Mouse (Mus musculus) thymus, postnatal 25 days (tissue): ENCODE measurements around the gene Cux1.

Source experiments
- DNase-seq: peaks from one replicate; pipeline ENCODE4 v3.0.0; 2022

Cux1 gene

DNA sequence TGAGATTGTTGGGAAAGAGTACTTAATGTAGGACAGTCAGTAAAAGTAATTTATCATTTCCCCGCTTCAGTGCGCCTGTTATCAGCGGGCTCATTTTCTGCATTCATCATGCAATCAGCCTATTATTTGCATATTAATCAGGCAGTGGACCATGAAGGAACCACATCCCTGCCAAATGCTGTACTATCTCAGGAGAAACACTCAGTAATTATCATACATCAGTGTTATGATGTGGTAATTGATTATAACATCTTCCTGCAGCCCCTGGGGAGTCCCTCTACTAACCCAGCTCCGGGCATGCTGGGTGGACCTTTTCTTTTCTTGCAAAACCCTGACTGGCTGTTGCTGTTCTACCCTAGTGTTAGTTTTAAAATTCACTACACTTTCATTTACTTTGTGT lies 270.4 kb downstream of the Cux1 start:
- no peak for DNase-seq

DNA sequence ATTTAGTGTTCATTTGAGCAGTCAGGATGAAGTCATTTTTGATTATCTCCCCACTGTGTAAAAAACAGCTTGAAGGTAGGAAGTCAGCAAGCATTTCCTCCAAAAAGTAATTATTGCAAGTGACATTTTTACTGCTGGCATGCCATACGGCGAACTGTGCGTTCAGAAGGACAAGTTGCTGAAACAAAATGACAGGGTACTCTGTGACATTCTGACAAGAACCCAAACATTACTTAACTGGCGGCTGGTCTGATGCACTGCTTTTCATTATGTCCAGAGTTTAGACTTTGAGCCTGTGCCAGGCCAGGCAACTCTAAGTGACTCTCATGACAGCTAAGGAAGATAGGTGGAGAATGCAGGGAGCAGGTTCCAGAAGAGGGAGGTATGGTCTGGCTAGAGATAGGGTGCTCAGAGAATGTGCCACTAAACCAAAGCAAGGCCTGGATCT lies 274.3 kb downstream of the Cux1 start:
- no peak for DNase-seq

DNA sequence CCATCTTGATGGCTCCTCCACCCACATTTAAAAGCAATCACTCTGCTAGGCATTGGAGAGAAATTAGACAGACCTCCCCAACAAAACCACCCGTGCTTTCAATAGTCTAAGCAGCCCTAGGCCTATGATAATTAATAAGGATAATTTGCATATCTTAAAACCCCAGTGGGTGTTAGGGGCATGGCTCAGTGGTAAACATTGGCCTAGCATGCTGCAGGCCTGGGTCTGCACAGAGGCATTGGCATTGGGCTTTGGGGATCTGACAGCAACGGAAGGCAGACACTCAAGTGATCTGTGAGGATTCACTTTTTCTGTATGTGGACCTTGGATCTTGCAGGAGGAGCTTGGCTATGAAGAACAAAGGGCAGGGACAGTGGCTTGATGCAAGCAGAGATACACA lies 274.9 kb downstream of the Cux1 start:
- no peak for DNase-seq

DNA sequence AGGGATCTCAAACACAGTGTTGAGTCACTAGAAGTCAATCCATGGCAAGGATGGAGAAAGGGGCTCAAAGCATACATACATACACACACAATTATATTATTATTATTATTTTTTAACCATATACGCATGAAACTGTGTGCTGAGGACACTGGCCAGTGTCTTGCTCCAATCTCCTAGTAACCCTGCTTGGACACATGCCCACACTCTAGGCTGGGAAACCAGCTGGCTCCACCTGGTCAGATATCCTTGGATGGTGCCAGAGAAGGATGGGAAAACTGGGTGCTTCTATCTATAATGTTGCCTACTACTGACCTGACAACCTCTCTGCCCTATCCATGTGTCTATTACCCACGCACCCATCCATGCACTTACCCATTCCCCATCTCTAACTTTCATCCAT lies 275.7 kb downstream of the Cux1 start:
- no peak for DNase-seq

DNA sequence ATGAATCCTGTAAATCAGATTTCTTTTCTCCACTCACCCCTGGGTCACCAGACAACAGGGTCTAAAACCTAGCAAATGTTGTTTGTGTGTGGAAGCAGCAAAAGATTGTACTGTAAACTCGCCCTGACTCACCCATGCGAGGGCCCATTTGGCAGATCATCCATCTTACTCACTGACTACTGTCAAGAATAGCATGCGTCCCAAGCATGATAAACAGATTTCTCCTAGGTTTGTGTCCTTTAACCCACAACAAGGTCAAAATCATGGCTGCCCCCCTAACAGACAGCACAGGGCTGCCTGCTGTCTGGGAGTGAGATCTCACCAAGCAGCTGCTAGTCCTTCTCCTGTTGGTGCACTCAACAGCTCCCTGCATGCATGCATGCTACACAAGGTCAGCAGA lies 277.5 kb downstream of the Cux1 start:
- no peak for DNase-seq

DNA sequence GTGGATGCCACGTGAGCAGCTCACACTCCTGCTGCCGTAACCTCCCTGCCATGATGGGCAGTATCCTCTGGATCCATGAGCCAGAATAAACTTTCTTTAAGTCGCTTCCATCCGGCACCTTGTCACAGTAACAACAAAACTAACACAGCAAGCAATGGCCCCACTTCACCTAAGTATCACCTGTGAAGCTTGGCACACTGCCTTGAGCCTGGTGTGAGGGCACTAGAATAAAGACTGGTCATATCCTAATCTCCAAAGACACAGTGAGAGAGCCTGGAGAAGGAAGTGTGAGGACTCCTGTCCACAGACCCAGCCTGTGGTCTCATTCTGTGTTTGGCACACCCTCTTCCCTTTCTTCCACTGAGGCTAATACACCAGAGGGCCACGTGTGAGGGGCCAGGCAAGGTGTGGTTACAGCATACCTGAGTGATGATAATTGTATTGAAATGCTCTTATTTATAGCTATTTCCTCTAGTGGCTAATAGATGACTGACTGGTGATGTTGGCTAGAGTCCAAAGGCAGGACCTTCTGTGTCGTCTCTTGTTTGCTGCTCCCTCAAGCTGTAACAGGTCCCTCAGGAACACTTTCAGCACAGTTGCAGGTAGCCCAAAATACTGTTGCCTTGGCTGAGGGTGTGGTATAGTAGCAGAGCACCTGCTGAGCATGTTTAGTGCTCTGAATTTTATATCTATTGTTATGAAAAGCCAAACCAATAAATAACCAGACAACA lies 278.8 kb downstream of the Cux1 start:
- DNase-seq = no peak

DNA sequence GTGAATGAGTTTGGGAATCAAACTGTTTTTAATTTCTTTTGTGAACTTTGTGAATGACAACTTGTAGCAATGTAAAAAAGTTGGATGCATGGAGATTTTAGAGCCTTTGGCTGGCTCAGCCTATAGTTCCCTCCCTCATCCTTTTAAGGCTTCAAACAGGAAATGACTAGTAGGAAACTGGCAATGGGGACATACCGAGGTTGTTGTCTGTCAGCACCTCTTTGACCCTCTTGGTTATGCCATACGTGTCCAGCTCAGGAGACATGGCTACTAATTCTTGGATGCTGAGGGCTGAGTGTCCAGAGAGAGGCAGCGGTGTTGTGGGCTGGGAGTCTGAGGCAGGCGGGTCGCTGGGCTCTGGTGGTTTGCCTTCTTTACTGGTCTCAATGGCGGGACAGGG lies 280.7 kb downstream of the Cux1 start:
- no peak for DNase-seq

DNA sequence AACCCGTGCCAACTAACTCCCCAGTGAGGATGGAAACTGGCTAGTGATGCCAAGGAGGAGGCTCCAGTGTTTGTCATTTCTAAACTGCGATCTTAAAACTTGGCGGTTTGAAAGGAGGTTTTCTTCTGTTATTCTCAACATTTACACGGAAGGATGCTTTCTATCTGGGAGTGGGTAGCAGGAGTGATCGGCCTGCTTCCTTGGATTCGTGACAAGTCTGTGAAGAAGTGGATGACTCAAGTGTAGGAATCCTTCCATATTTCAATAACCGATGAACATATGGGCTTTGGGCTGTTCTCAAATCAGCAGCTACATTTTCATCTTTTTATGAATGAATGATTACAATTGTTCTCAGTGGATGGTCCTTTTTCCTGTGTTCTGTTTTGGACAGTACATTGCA lies 282.2 kb downstream of the Cux1 start:
- DNase-seq = no peak

DNA sequence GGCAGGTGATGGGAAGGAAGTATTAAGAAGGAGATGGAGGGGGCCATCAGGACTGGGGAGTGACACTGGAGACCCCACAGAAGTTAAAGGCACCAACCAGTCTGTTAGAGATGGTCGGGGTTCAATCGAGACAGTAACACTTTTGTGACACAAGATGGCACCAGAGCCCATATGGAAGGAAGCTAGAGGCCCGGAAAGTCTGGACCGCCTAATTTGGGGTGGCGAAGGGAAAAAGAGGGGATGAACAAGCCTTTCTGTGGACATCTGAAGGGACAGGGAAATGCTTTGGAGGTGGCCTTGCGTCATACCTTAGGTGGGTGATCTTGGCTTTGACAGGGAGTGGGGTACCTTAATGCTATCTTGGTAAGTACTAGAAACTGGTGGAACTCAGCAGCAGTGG lies 285.9 kb downstream of the Cux1 start:
- DNase-seq = no peak

DNA sequence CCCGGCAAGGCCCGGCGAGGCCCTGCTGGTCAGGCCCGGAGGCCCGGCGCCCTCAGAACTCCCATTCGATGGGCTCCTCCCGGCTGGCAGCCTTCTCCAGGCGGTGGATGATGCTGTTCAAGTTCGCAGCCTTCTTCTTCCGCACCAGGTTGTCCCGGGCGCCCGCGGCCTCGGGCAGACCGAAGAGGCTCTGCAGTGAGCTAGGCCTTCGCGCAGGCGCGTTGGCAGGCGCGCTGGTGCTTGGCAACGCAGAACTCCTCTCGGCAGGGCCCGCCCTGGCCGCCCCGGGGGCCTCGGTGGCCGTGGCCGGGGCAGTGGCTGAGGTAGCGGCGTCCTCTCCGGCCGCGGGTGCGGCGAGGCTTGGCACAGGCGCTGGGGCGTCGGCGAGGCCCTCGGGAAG lies 292.6 kb downstream of the Cux1 start:
- DNase-seq = no peak

DNA sequence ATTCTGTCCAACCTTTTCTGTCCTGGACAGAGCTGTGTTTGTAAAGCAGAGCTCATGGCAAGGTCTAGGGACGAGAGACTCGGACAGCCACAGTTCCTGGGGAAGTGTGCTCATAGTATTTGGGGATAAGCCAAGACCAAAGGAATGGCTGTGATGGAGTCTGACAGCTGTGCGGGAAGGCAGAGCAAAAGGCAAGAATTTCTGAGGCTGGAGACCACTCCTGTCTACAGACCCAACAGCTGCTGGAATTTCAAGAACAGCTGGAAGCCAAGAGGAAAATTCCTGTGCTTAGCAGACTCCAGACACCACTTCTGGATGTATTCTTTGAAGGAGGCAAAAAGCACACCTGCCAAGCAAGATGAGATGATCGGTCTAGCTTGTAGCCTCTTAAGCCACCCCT lies 297.4 kb downstream of the Cux1 start:
- DNase-seq = no peak

DNA sequence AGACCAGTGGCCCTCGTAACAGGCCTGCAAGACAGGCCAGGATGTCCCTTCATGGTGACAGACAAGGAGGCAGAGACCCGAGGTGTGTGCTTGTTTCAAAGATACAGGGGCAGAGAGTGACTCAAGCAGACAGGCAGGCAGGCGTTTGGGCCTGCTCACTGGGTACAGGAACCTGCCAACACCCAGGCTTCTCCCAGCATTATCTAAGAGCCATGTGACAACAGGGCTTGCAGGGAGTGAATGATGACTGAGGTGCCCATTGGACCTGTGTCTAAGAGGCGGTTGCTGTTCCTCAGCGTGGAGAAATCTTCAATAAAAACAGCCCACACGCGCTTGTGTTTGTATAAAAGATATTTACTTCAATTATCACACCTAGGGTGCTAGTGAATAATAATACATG lies 301.2 kb downstream of the Cux1 start:
- DNase-seq = no peak

DNA sequence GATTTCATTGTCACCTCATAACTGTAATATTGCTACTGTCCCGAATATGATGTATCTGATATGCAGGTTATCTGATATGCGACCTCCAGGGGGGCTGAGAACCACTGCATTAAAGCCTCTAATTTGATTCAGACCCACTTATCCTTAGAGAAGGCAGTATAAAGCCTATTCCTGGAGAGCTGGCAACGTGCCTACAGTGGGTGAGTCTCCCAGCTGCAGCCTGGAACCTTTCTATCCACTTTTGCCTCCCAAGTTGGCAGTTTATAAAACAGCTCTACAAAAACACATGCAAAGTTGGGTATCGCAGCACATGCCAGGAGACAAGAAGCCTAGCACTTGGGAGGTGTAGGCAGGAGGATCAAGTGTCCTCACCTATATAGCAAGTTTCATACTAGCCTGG lies 303.9 kb downstream of the Cux1 start:
- no peak for DNase-seq

DNA sequence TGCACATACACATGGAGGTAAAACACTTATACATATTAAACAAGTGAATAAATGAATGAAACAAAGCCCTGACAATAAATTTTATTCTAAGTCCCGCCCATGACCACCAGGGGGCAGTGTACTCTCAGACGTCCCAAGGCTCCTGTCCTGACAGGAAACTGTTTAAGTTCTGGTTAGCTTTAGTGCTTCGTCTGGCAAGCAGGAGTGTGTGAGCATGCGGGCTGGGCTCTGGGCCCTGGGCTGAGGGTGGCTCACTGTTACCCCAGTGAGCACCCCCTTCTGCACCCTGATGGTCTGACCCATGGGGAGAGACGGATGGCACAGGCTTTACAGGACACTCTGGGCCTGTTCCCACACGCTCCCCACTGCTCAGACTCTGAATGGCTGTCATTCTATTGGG lies 308.4 kb downstream of the Cux1 start:
- peak; percentile 71 for DNase-seq

DNA sequence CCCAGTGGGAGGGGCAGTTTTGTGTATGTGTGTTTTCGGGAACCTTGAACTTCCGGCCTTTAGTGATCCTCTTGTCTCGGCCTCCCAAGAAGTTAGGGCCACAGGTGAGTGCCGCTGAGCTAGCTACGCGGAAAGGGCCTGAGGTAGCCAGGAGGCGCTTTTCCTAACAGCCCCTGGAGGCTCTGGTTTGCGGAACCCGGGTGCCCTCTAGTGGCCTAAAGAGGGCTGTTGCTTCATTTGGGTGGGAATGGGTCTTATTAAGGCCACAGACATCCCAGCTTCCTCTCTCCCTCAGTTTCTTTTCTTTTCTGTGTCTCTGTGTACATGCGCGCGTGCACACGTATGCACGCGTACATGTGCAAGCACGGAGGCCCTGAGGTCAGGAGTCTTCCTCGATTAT lies 314.4 kb downstream of the Cux1 start:
- DNase-seq = peak; percentile 78

DNA sequence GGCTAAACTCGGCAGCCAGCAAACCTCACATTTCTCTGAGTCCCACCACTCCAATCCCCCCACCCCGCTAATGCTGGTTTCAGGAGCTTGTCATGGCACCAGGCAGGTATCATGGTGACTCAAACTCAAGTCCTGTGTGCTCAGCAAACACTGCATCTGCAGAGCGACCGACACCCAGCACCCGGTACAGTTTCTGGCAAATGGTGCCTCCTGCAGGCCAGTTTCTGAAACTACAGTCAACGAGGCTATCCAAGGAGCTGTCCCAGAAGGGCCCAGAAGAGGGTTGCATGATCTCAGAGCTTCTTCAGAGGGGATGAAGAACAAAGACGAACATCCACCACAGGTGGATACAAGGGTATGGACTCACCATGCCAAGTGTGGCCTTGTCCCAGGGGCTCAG lies 316.3 kb downstream of the Cux1 start:
- peak; percentile 38 for DNase-seq

DNA sequence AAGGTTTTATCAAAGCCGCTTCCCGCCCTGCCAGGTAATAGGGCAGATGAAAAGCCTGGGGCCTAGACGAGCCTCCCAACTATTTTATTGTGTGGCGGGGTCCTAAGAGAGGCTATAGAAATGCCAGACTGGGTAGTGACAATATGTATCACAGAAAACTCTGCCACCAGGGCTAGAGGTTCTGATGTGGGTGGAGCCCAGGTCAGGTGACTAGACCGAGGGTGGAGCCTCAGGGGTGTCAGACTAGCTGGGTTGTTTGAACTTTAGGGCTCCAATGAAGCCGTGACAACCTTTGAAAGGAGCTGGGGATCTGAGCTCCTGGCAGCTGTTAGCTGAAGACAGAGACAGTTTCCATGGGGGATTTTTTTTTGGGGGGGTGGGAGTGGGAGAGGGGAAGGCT lies 318.8 kb downstream of the Cux1 start:
- DNase-seq = no peak

DNA sequence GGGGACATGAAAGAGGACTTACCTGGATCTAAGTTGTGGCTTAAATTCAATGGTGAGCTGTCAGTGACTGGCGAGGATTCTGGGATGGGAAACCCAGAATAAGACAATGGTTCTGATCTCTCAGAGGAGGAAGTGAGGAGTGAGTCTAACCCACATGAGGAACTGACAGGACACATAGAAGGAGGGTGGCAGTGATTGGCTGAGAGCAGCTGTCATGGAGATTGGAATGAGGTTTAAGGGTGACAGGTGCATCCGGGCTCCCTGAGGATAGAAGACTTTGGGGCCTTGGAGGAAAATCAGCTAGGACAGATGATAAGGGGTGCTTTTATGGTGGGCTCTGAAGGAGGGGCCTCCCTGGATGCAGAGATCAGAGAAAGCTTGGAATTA lies 320.8 kb downstream of the Cux1 start, which contains the start of gene Sh2b2:
Gene Sh2b2, minus strand, starts transcription at position 105 of the 387 bp plus-strand sequence.
- DNase-seq = no peak

DNA sequence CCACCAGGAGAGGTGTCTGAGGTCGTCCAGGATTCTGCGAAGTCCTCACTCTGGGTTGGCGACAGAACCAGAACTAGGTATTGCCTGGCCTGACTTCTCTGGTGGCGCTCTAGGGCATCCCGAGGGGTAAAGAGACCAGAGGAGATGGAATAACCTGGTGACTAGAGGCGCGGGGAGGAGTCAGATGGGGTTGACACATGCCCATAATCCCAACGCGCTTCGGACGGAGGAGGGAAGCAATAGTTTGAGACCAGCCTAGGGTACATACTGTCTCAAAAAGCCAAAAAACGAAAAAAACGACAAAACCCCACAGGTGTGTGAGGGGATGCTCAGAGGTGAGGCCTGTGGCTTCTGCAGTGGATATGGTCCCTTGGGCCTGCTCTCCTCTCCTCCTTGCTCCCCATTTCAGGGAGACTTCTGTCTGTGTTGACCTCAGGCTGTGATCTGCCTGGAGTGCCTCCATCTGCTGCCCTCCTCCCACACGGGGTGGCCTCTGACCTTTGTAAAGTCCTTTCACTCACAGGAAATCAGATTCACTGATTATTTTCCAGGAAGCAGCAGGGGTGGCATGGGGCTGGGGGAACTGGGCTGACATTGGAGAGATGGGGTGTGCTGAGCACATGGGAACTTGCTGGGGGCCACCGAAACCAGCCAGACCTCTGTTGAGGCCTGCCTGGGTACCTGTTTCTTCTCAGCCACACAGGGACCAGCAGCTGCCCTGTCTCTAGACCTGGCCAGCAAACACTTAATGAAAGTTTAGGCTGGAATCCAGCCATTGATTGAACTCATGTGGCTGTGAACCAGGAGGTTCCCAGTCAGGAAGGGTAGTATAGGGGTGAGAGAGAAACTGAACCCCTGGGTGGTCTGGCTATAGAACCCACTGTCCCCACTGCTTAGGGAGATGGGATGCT lies 321.5 kb downstream of the Cux1 start:
- DNase-seq = no peak

DNA sequence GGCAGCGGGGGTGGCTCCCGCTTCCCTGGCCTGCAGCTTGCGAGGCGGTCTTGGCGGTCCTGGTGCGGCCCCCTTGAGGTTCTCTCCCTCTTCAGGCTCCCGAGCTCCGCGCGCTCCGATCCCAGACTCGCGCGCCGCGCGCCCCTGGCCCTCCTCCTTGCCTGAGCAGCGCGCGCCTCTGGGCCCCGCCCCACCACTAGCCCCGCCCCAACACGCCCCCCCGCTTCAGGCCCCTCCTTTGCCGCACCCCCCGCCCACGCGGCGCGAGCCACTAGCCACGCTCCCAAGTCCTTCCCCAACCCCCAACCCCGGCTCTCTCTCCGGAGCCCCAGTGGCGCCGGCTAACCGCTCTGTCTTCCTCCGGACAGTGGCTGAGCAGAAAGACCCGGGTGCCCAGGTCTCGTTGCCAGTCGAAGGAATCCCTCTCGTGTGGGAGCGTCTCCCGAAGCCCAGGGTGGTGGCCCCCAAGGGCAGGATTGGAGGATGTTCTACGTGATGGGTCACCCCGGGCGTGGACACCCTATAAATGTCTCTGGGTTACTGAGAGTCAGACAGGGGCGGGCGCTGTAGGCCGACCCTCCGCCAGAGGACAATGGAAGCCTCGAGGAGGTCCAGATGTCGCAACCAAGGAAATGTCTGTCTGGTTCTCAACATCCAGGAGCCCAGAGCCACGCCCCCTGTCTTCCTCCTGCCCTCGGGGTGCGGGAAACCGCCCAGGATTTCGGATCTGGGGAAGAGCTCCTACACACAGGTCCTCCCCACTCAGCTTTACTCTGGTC lies 322.3 kb downstream of the Cux1 start:
- DNase-seq = peak; percentile 60

DNA sequence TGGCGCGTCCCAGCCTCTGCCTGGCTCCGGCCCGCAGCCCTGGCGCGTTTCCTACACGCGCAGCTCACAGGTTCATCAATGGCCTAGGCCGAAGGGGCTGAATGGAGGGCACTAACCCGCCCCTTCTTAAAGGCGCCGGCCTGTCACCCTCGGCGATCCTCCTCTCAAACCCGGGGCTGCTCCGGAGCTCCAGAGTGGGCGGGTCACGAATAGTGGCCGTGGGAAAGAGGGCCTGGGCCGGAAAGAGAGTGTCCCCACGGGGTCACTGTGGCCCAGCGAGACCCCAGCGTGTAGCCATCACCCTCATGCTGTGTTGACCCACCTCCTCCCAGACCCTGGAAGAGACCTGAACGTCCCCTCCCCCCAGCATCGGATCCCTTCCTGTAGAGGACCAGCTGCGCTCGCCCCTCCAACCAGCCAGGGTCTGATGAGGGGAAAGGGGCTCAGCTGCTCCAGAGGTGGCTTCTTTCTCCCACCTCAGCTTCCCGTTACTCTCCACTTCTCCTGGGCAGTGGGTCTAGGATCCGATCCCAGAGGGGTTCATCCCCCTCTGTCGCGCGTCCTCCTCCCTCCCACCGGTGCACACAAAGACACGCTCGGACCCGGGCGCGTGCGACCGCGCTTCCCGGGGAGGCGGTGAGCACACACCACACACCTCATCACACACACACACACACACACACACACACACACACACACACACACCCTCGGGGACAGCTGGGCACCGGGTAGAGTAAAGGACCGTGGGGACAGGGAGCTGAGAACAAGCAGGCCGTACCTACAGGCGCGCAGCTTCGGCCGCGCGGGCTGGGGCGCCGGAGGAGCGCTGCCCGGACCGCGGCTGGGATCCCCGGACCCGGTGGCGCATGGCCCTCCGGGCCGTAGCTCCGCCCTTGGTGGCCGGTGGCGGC lies 323.2 kb downstream of the Cux1 start:
- peak; percentile 16 for DNase-seq

DNA sequence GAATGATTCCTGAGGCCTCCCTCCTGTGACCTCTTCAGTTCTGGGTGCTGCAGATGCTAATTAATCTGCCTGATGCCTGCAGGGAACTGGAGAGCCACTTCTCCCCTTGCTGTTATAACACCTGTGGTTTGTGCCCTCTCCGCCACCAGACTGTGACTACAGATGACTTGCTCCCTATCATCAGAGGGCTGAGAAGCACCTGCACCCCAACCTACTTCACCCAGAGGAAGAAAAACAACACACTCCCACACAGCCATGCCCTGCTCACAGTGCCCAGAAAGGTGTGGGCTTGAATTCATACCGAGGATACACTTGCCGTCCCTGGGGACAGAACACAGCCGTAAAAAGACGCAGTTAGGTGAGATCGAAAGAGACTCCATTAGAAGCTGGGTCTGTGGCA lies 326.1 kb downstream of the Cux1 start:
- DNase-seq = peak; percentile 41
